Mouse (Mus musculus): ENCODE data around the gene Tepp. TPM values are rescaled to one million over a fixed set of nuclear protein-coding genes. Genes with fewer than 3 reads are reported as not detected.

The Tepp gene
- polyA plus RNA-seq, 1 experiment from 2014 or later, result not detected

- Histone ChIP-seq H3K36me3 (no peaks in the 10 kb centered on the region), H3K27ac (replicated peaks) (no peak overlapping the region), H3K4me1 (peaks cover 15% of the 10 kb centered on the region), H3K9me3 (replicated peaks) (no peaks in the 10 kb centered on the region), H3K4me3 (no peak overlapping the region), H3K27me3 (ENCODE audit: low read depth, poor library complexity, severe bottlenecking) (peaks cover 9% of the 10 kb centered on the region; the same call in 1 of the 2 replicates)
- no peak for DNase-seq (ENCODE audit: low spot score)
- 83% methylated on average over 6 of the region's 6 CpGs for WGBS
These were observed 3.5 kb downstream of the Tepp start for GRCm38 (mm10) chr8:95313857-95314256.

GRCm38 (mm10) chr8:95314707-95315106, 4.3 kb downstream of the Tepp start:
- H3K4me3 ChIP-seq, result no peak overlapping the region
- H3K36me3 ChIP-seq, result no peaks in the 10 kb centered on the region
- H3K9me3 ChIP-seq (replicated peaks), result no peaks in the 10 kb centered on the region
- DNase-seq (ENCODE audit: low spot score), result no peak
- H3K27ac ChIP-seq (replicated peaks), result no peak overlapping the region
- WGBS, result 84% methylated on average over 2 of the region's 2 CpGs
- H3K4me1 ChIP-seq, result peaks cover 16% of the 10 kb centered on the region
- H3K27me3 ChIP-seq (ENCODE audit: low read depth, poor library complexity, severe bottlenecking), result peaks cover 17% of the 10 kb centered on the region

GRCm38 (mm10) chr8:95315350-95315749, 5.0 kb downstream of the Tepp start:
- Histone ChIP-seq H3K9me3 (replicated peaks) (no peaks in the 10 kb centered on the region), H3K27me3 (ENCODE audit: low read depth, poor library complexity, severe bottlenecking) (peaks cover 23% of the 10 kb centered on the region), H3K4me3 (no peak overlapping the region), H3K4me1 (peaks cover 19% of the 10 kb centered on the region), H3K27ac (replicated peaks) (no peak overlapping the region), H3K36me3 (no peaks in the 10 kb centered on the region)
- no peak for DNase-seq (ENCODE audit: low spot score)
- WGBS, result 97% methylated on average over 1 of the region's 1 CpGs

- WGBS, result 2% methylated on average over 41 of the region's 41 CpGs
- no peak overlapping the region for H3K27ac ChIP-seq (replicated peaks)
- peaks cover 37% of the 10 kb centered on the region for H3K27me3 ChIP-seq (ENCODE audit: low read depth, poor library complexity, severe bottlenecking)
- H3K9me3 ChIP-seq (replicated peaks), result no peaks in the 10 kb centered on the region
- H3K4me1 ChIP-seq, result peaks cover 28% of the 10 kb centered on the region
- peaks cover 24% of the 10 kb centered on the region for H3K36me3 ChIP-seq
- DNase-seq (ENCODE audit: low spot score), result peak; percentile 44
- H3K4me3 ChIP-seq, result peak overlapping the region; percentile 50
These were observed 10.1 kb downstream of the Tepp start for GRCm38 (mm10) chr8:95320224-95321139.

- DNase-seq (ENCODE audit: low spot score), result no peak
- WGBS, result 90% methylated on average over 3 of the region's 3 CpGs
- H3K4me1 ChIP-seq, result peaks cover 34% of the 10 kb centered on the region
- peaks cover 51% of the 10 kb centered on the region for H3K36me3 ChIP-seq
- no peak overlapping the region for H3K27ac ChIP-seq (replicated peaks)
- H3K27me3 ChIP-seq (ENCODE audit: low read depth, poor library complexity, severe bottlenecking), result peaks cover 35% of the 10 kb centered on the region
- no peaks in the 10 kb centered on the region for H3K9me3 ChIP-seq (replicated peaks)
- no peak overlapping the region for H3K4me3 ChIP-seq
These were observed 12.8 kb downstream of the Tepp start for GRCm38 (mm10) chr8:95323201-95323600.

GRCm38 (mm10) chr8:95324646-95325045, 14.3 kb downstream of the Tepp start:
- Histone ChIP-seq H3K36me3 (peaks cover 66% of the 10 kb centered on the region), H3K4me1 (peaks cover 36% of the 10 kb centered on the region), H3K9me3 (replicated peaks) (no peaks in the 10 kb centered on the region), H3K27me3 (ENCODE audit: low read depth, poor library complexity, severe bottlenecking) (peaks cover 29% of the 10 kb centered on the region), H3K27ac (replicated peaks) (no peak overlapping the region), H3K4me3 (no peak overlapping the region)
- no peak for DNase-seq (ENCODE audit: low spot score)
- WGBS, result 47% methylated on average over 5 of the region's 5 CpGs

- Histone ChIP-seq H3K36me3 (peaks cover 69% of the 10 kb centered on the region), H3K27me3 (ENCODE audit: low read depth, poor library complexity, severe bottlenecking) (0 out of 2 replicates have a peak, but pooled peaks cover 9% of the 10 kb centered on the region), H3K27ac (replicated peaks) (no peak overlapping the region), H3K9me3 (replicated peaks) (no peaks in the 10 kb centered on the region), H3K4me1 (peaks cover 35% of the 10 kb centered on the region), H3K4me3 (no peak overlapping the region)
- WGBS, result 89% methylated on average over 5 of the region's 5 CpGs
- no peak for DNase-seq (ENCODE audit: low spot score)
These were observed 16.5 kb downstream of the Tepp start for GRCm38 (mm10) chr8:95326822-95327221.

GRCm38 (mm10) chr8:95327866-95328465, 17.6 kb downstream of the Tepp start:
- DNase-seq (ENCODE audit: low spot score), result no peak
- Histone ChIP-seq H3K4me1 (peaks cover 42% of the 10 kb centered on the region), H3K9me3 (replicated peaks) (no peaks in the 10 kb centered on the region), H3K4me3 (no peak overlapping the region), H3K27ac (replicated peaks) (no peak overlapping the region), H3K36me3 (peaks cover 69% of the 10 kb centered on the region), H3K27me3 (ENCODE audit: low read depth, poor library complexity, severe bottlenecking) (0 out of 2 replicates have a peak, but pooled peaks cover 8% of the 10 kb centered on the region)
- WGBS, result 87% methylated on average over 46 of the region's 46 CpGs

- peak overlapping the region; percentile 97; the same call in 1 of the 2 replicates for H3K27ac ChIP-seq (replicated peaks)
- peak overlapping the region; percentile 91 for H3K4me3 ChIP-seq
- no peak for DNase-seq (ENCODE audit: low spot score)
- H3K27me3 ChIP-seq (ENCODE audit: low read depth, poor library complexity, severe bottlenecking), result 0 out of 2 replicates have a peak, but pooled peaks cover 8% of the 10 kb centered on the region
- H3K4me1 ChIP-seq, result peaks cover 30% of the 10 kb centered on the region
- 93% methylated on average over 1 of the region's 1 CpGs for WGBS
- peaks cover 61% of the 10 kb centered on the region for H3K36me3 ChIP-seq
- H3K9me3 ChIP-seq (replicated peaks), result no peaks in the 10 kb centered on the region
These were observed 20.0 kb downstream of the Tepp start for GRCm38 (mm10) chr8:95330367-95330766.

- DNase-seq (ENCODE audit: low spot score), result peak; percentile 86
- WGBS, result 0% methylated on average over 38 of the region's 38 CpGs
- peaks cover 52% of the 10 kb centered on the region for H3K36me3 ChIP-seq
These were observed 20.9 kb downstream of the Tepp start for GRCm38 (mm10) chr8:95331156-95331719.

GRCm38 (mm10) chr8:95331720-95332436, 21.5 kb downstream of the Tepp start, which contains the start of the genes Zfp319 and Usb1:
Gene Zfp319, minus strand, starts transcription at chr8:95331950.
Gene Usb1, plus strand, starts transcription at chr8:95332284.
- DNase-seq (ENCODE audit: low spot score), result peak; percentile 97
- Histone ChIP-seq H3K4me1 (peaks cover 26% of the 10 kb centered on the region), H3K4me3 (peak within 1 kb of the TSS; percentile 91), H3K36me3 (peaks cover 46% of the 10 kb centered on the region), H3K27me3 (ENCODE audit: low read depth, poor library complexity, severe bottlenecking) (0 out of 2 replicates have a peak, but pooled peaks cover 8% of the 10 kb centered on the region), H3K9me3 (replicated peaks) (no peaks in the 10 kb centered on the region), H3K27ac (replicated peaks) (peak within 1 kb of the TSS; percentile 97)
- WGBS, result under 1% methylated on average over 76 of the region's 80 CpGs

More at GRCm38 (mm10) chr8:95331156-95331719, 20.9 kb downstream of the Tepp start:
- Histone ChIP-seq H3K4me1 (peaks cover 27% of the 10 kb centered on the region), H3K4me3 (peak overlapping the region; percentile 91), H3K27ac (replicated peaks) (peak overlapping the region; percentile 97), H3K27me3 (ENCODE audit: low read depth, poor library complexity, severe bottlenecking) (0 out of 2 replicates have a peak, but pooled peaks cover 8% of the 10 kb centered on the region), H3K9me3 (replicated peaks) (no peaks in the 10 kb centered on the region)
